ENCODE assay signal across 17 mouse cellular contexts in the genomic region with DNA sequence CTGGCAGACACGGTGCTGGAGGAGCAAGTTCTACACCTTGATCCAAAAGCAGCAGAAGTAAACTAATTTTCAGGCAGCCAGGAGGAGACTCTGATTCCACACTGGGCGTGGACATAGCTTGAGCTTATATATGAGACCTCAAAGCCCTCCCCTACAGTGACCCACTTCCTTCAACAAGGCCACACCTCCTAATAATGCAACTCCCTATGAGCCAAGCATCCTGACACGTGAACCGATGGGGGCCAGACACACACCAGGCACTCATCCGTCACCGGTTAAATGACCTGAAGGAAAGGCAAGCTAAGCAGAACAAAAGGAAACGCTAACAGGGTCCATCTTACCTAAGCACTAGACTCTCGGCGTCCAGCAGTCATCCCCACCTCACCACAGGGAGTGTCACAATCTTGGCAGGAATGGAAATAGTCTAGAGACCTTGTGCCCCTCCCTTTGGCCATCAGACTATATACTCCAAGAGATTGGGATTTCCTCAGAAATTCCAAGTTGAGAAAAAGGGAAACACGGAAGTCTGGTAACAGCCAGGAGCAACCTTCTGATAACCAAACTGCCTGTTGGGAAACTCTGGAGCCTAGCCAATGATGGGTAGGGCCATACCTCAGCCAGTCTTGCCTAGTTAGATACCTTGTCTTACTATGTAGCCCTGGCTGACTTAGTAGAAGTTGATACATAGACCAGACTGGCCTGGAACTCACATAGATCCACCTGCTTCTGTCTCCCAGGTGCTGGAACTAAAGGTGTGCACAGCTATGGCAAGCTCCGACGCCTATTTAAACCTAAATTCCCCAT. TPM values are rescaled to one million over a fixed set of nuclear protein-coding genes. Genes with fewer than 3 reads are reported as not detected.
DNase-seq lines count a peak whose midpoint lies in the region; ATAC-seq and TF ChIP-seq lines count a peak whose summit lies in the region.
"Had no signal": no experiment of that assay in that cellular context is flagged by ENCODE, and none has a peak within 500 bp of the region (broad histone marks: within the 10 kb centered on the region; RNA-seq: fewer than 3 reads in every experiment).

No protein-coding gene starts in this region.

- no peaks in the 10 kb centered on the region for H3K27me3 ChIP-seq in cerebellum, adult 2 months (ENCODE audit: control insufficient read depth, insufficient read depth, low read length)
- no peaks in the 10 kb centered on the region for H3K27me3 ChIP-seq in small intestine, adult 2 months (ENCODE audit: control insufficient read depth, insufficient read depth, low read length)
- no peaks in the 10 kb centered on the region for H3K27me3 ChIP-seq in forebrain, embryonic 16.5 days (replicated peaks; ENCODE audit: control insufficient read depth, insufficient read depth, low read length)
- H3K27me3 ChIP-seq: embryonic facial prominence, embryonic 13.5 days; liver, embryonic 13.5 days; neural tube, embryonic 13.5 days had no signal

- no peak overlapping the region for H3K4me3 ChIP-seq in cerebellum, adult 2 months (replicated peaks; ENCODE audit: insufficient read depth, low read depth, low read length)
- peak overlapping the region; percentile 13; the same call in 1 of the 2 replicates for H3K4me3 ChIP-seq in small intestine, adult 2 months (ENCODE audit: low read depth, low read length)
- H3K4me3 ChIP-seq in forebrain, embryonic 16.5 days (replicated peaks; ENCODE audit: low read length): no peak overlapping the region
- H3K4me3 ChIP-seq: embryonic facial prominence, embryonic 13.5 days; liver, embryonic 13.5 days; neural tube, embryonic 13.5 days had no signal

- no peaks in the 10 kb centered on the region; the same call in 1 of the 2 replicates for H3K36me3 ChIP-seq in small intestine, adult 2 months (ENCODE audit: control insufficient read depth, insufficient read depth, low read length)
- H3K36me3 ChIP-seq in forebrain, embryonic 16.5 days (ENCODE audit: control insufficient read depth, insufficient read depth): no peaks in the 10 kb centered on the region
- H3K36me3 ChIP-seq: embryonic facial prominence, embryonic 13.5 days; liver, embryonic 13.5 days; neural tube, embryonic 13.5 days had no signal

- peaks cover 22% of the 10 kb centered on the region for H3K4me1 ChIP-seq in cerebellum, adult 2 months (ENCODE audit: control insufficient read depth, insufficient read depth, low read length)
- peaks cover 6% of the 10 kb centered on the region; the same call in 1 of the 2 replicates for H3K4me1 ChIP-seq in small intestine, adult 2 months (ENCODE audit: control insufficient read depth, insufficient read depth, insufficient read length, low read length)
- no peaks in the 10 kb centered on the region for H3K4me1 ChIP-seq in forebrain, embryonic 16.5 days (replicated peaks; ENCODE audit: control insufficient read depth, insufficient read depth, low read length)
- H3K4me1 ChIP-seq: embryonic facial prominence, embryonic 13.5 days had no signal

- H3K4me2 ChIP-seq in forebrain, embryonic 16.5 days (ENCODE audit: low read length): no peak overlapping the region
- H3K4me2 ChIP-seq: embryonic facial prominence, embryonic 13.5 days; liver, embryonic 13.5 days; neural tube, embryonic 13.5 days had no signal

- DNase-seq in cerebellum, adult 2 months: peak; percentile 27 to 33
- no peak for DNase-seq in cerebellum, postnatal 4 days (ENCODE audit: low spot score in 2 of 2)
- peak; percentile 11 to 28 for DNase-seq in lung, adult 18-20 months
- no peak for DNase-seq in lung, postnatal 14 days
- DNase-seq in cerebellum, adult 9-10 months: peak; percentile 59
- DNase-seq: adrenal gland, postnatal 36 days; B cell, adult 2 months; gastrocnemius, postnatal 14 days; left cerebral cortex, postnatal 4 days; liver, embryonic 13.5 days; right cerebral cortex, postnatal 4 days; thymus, postnatal 36 days had no signal

- no peak for TF ChIP-seq CTCF in cerebellum, adult 2 months (IDR thresholded peaks at IDR 0.05; ENCODE audit: borderline replicate concordance, insufficient read depth, low read depth, low read length)
- TF ChIP-seq CTCF in small intestine, adult 2 months (IDR thresholded peaks at IDR 0.05; ENCODE audit: extremely low read depth, insufficient read length, insufficient replicate concordance, low read depth, low read length): no peak

- no peaks in the 10 kb centered on the region for H3K9me3 ChIP-seq in forebrain, embryonic 16.5 days (ENCODE audit: control insufficient read depth, low read length)
- H3K9me3 ChIP-seq: embryonic facial prominence, embryonic 13.5 days; liver, embryonic 13.5 days; neural tube, embryonic 13.5 days had no signal

- H3K9ac ChIP-seq in forebrain, embryonic 16.5 days (replicated peaks; ENCODE audit: low read depth, low read length): no peak overlapping the region
- H3K9ac ChIP-seq: embryonic facial prominence, embryonic 13.5 days; liver, embryonic 13.5 days; neural tube, embryonic 13.5 days had no signal

- no peak for TF ChIP-seq POLR2A in cerebellum, adult 2 months (IDR thresholded peaks at IDR 0.05; ENCODE audit: borderline replicate concordance, insufficient read depth, low read length)
- no peak for TF ChIP-seq POLR2A in small intestine, adult 2 months (IDR thresholded peaks at IDR 0.05; ENCODE audit: low read depth, low read length)

- 61% methylated on average over 12 of the region's 12 CpGs for WGBS in cerebellum, adult 2 months
- WGBS in small intestine, adult 2 months: 59% methylated on average over 12 of the region's 12 CpGs
- 77% methylated on average over 12 of the region's 12 CpGs for WGBS in forebrain, embryonic 16.5 days

- H3K27ac ChIP-seq in cerebellum, adult 2 months (ENCODE audit: insufficient read depth, low read length): peak overlapping the region; percentile 68
- peak overlapping the region; percentile 27; the same call in 1 of the 2 replicates for H3K27ac ChIP-seq in small intestine, adult 2 months (ENCODE audit: insufficient read depth, low read depth, low read length)
- no peak overlapping the region for H3K27ac ChIP-seq in forebrain, embryonic 16.5 days (ENCODE audit: low read length)
- H3K27ac ChIP-seq: embryonic facial prominence, embryonic 13.5 days; liver, embryonic 13.5 days; neural tube, embryonic 13.5 days had no signal

- ATAC-seq in forebrain, embryonic 16.5 days: no peak
- ATAC-seq: lung, postnatal 0 days had no signal

RNA-seq across cellular contexts. Expression of gene Cdc14b, which starts 17.9 kb away (rescaled TPM):
- 15.3 and 17.0 TPM in 2 replicates for polyA plus RNA-seq in cerebellum, adult 2 months (2012; rRNA removed)
- 1.4 and 2.8 TPM in 2 replicates for polyA plus RNA-seq in small intestine, adult 2 months (2012; rRNA removed)
- 1.7 and 2.9 TPM in 2 replicates for polyA plus RNA-seq in forebrain, embryonic 16.5 days (2015; fragmentation: Nextera tagmentation; extraction: Ambion mirVana)

RNA-seq across cellular contexts. Expression of gene Aaed1, which starts 55.3 kb away (rescaled TPM):
- 18.4 and 21.5 TPM in 2 replicates for polyA plus RNA-seq in cerebellum, adult 2 months (2012; rRNA removed)
- polyA plus RNA-seq in small intestine, adult 2 months (2012; rRNA removed): 2.5 and 4.4 TPM in 2 replicates
- 8.2 and 8.7 TPM in 2 replicates for polyA plus RNA-seq in forebrain, embryonic 16.5 days (2015; fragmentation: Nextera tagmentation; extraction: Ambion mirVana)

Comparison
In these comparisons a context has a peak if more than half of its experiments do, and no peak if none do; other contexts are left out.
1. DNase-seq: peak in cerebellum, adult 2 months (2 of 2), lung, adult 18-20 months (2 of 2) and cerebellum, adult 9-10 months (single experiment); none in cerebellum, postnatal 4 days (0 of 2) and lung, postnatal 14 days (single experiment).